Mouse (Mus musculus) stomach, postnatal 0 days (tissue): ENCODE measurements around the gene Ggt1. TPM values are rescaled to one million over a fixed set of nuclear protein-coding genes. Genes with fewer than 3 reads are reported as not detected.
"Not testable (repeated sequence)": the region's sequence is repeated elsewhere in the genome, so short reads cannot be mapped to it uniquely, and the experiment has no call there.

ENCODE experiments used
- ATAC-seq: fragments of 200-750 bp; cut with Nextera tagmentation; 2 replicates; pipeline ENCODE4 v1.8.0; 2017; ENCODE audit not compliant: low FRiP score, low TSS enrichment
- DNase-seq: peaks from one replicate; pipeline ENCODE4 v3.0.0-alpha.2; 2016; ENCODE audit warnings: low spot score
- H3K27ac ChIP-seq: fragments of 300-500 bp; sonication (generic); replicated peaks from 2 replicates; pipeline ENCODE4 v1.5.1; 2014; ENCODE audit warnings: mild to moderate bottlenecking, control low read depth
- H3K27me3 ChIP-seq: fragments of 300-500 bp; sonication (generic); 2 replicates; pipeline ENCODE4 v1.6.1; 2014; ENCODE audit warnings: low read length; ENCODE audit not compliant: control insufficient read depth, insufficient read depth
- H3K36me3 ChIP-seq: fragments of 300-500 bp; sonication (generic); 2 replicates; pipeline ENCODE4 v1.6.1; 2014; ENCODE audit warnings: low read length, mixed read lengths; ENCODE audit not compliant: control insufficient read depth, insufficient read depth
- H3K4me1 ChIP-seq: fragments of 300-500 bp; sonication (generic); replicated peaks from 2 replicates; pipeline ENCODE4 v1.6.1; 2014; ENCODE audit warnings: antibody characterized with exemption; ENCODE audit not compliant: control insufficient read depth, insufficient read depth
- H3K4me2 ChIP-seq: fragments of 300-500 bp; sonication (generic); replicated peaks from 2 replicates; pipeline ENCODE4 v1.6.1; 2014; ENCODE audit warnings: low read depth, mild to moderate bottlenecking, control low read depth, moderate library complexity
- H3K4me3 ChIP-seq: fragments of 300-500 bp; sonication (generic); 2 replicates; pipeline ENCODE4 v1.5.1; 2014; ENCODE audit warnings: low read depth, low read length, control low read depth
- H3K9ac ChIP-seq: fragments of 300-500 bp; sonication (generic); 2 replicates; pipeline ENCODE4 v1.6.1; 2014; ENCODE audit warnings: mild to moderate bottlenecking, low read length, control low read depth, mixed read lengths
- H3K9me3 ChIP-seq: fragments of 300-500 bp; sonication (generic); 2 replicates; pipeline ENCODE4 v1.6.1; 2016; ENCODE audit warnings: low read length; ENCODE audit not compliant: control insufficient read depth
- CTCF ChIP-seq: IDR thresholded peaks from 2 replicates; pipeline ENCODE4 v1.5.1; 2016; ENCODE audit warnings: antibody characterized with exemption, low read depth, mild to moderate bottlenecking, moderate library complexity
- EP300 ChIP-seq: optimal IDR thresholded peaks from 2 replicates; pipeline ENCODE3; 2016; ENCODE audit warnings: antibody characterized with exemption
- WGBS: fragments of 180-500 bp; shearing (Covaris S2); extraction: QIAGEN DNeasy Blood & Tissue Kit; methylation state at CpG from one replicate; pipeline ENCODE4 v1.1.7; 2014; 5-methylcytosine and 5-hydroxymethylcytosine counted together
- polyA plus RNA-seq: library from polyadenylated mRNA; unstranded; fragments of >200 nt; fragmentation: Nextera tagmentation; extraction: Ambion mirVana; gene quantifications from 2 replicates; pipeline ENCODE4 v1.2.1, GENCODE M21; 2015

The Ggt1 gene
- polyA plus RNA-seq, 1 experiment from 2014 or later = 1.9 TPM

DNA sequence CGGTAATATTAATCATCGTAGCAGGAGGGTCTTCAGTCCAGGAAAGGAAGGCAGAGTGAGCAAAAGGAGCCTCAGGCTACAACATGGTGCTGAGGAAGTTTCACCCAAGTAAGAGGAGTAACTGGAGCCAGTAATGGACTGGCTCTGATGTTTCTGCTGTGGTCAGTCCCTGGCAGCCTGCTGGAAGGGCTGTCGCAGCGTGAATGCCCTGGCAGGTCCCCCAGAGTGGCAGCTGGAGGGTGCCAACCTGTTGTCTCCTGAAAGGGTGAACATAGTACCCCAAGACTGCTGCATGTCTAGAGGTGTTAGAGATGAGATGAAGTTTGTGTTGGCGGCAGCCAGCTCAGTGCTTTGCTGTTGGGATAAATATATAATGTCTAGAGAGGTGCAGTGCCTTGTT lies 40.8 kb upstream of the Ggt1 start:
- Histone ChIP-seq H3K9ac (no peak overlapping the region), H3K9me3 (no peaks in the 10 kb centered on the region), H3K4me3 (no peak overlapping the region), H3K4me2 (no peak overlapping the region), H3K27ac (no peak overlapping the region), H3K4me1 (no peaks in the 10 kb centered on the region; the same call in 1 of the 2 replicates), H3K36me3 (peaks cover 5% of the 10 kb centered on the region; the same call in 1 of the 2 replicates), H3K27me3 (no peaks in the 10 kb centered on the region)
- DNase-seq (no peak), ATAC-seq (no peak)
- WGBS = 92% methylated on average over 5 of the region's 5 CpGs
- TF ChIP-seq CTCF (no peak), EP300 (no peak)

DNA sequence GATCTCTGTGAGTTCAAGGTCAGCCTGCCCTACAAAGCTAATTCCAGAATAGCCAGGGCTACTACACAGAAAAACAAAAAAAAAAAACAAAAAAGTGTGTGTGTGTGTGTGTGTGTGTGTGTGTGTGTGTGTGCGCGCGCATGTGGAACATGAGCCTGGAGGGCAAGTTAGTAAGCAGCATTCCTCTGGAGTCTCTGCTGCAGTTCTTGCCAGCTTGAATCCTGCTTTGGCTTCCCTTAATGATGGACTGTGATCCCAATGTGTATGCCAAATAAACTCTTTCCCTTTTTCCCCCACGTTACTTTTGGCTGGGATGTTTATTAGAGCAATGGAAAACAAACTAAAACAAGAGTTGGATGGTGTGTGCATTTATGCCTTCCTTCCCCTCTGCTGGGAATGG lies 39.8 kb upstream of the Ggt1 start:
- no peak overlapping the region for H3K4me2 ChIP-seq
- H3K27me3 ChIP-seq = no peaks in the 10 kb centered on the region
- no peak for DNase-seq
- 86% methylated on average over 4 of the region's 4 CpGs for WGBS
- H3K4me3 ChIP-seq = no peak overlapping the region
- H3K4me1 ChIP-seq = no peaks in the 10 kb centered on the region
- no peaks in the 10 kb centered on the region for H3K9me3 ChIP-seq
- no peak overlapping the region for H3K9ac ChIP-seq
- no peak for ATAC-seq
- no peak overlapping the region for H3K27ac ChIP-seq
- TF ChIP-seq EP300 = no peak
- no peak for TF ChIP-seq CTCF
- peaks cover 5% of the 10 kb centered on the region; the same call in 1 of the 2 replicates for H3K36me3 ChIP-seq

DNA sequence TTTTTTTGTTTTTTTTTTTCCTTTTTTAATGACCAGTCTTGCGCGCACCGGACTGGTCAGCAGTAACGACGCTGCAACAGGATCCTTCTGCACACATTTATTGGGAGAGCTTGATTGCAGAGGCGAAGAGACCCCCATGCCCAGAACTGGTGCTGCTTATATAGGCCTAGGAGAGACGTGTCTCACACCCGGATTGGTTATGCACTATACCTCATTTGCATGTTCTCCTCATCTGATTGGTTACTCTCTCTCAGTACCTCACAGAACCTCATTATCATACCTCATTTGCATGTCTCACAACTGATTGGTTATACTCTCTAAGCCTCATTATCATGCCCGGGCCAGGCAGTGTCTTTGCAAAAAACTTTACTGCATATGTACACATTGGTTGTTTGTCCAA lies 36.0 kb upstream of the Ggt1 start:
- not testable (repeated sequence) for H3K4me1 ChIP-seq, H3K9me3 ChIP-seq, ATAC-seq, H3K27ac ChIP-seq, H3K9ac ChIP-seq, H3K4me3 ChIP-seq, H3K4me2 ChIP-seq, H3K36me3 ChIP-seq, H3K27me3 ChIP-seq, DNase-seq
- 96% methylated on average over 9 of the region's 9 CpGs for WGBS

DNA sequence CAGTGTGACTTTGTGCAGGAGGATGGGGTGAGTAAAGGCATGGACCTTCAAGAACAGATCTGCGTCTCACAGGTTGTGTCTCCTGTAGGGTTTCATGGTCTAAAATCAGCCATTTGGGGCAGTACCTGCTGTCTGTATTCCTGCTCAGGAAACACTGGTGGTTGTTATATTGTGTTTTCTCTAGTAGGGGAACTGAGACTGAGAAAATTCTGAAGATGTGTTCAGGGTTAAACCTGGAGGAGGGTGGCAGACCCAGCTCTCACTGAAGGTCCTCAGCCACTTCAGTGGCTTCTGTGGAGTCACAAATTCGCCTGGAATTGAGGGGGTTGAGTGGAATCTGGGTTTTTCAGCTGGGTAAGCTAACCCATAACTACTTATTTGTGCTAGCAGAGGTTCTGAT lies 31.1 kb upstream of the Ggt1 start:
- ATAC-seq (no peak), DNase-seq (no peak)
- Histone ChIP-seq H3K27ac (no peak overlapping the region), H3K27me3 (no peaks in the 10 kb centered on the region), H3K4me3 (no peak overlapping the region), H3K4me2 (no peak overlapping the region), H3K36me3 (peaks cover 13% of the 10 kb centered on the region), H3K9ac (no peak overlapping the region), H3K9me3 (no peaks in the 10 kb centered on the region), H3K4me1 (no peaks in the 10 kb centered on the region)
- no peak for TF ChIP-seq CTCF
- no peak for TF ChIP-seq EP300
- WGBS = 82% methylated on average over 2 of the region's 2 CpGs

DNA sequence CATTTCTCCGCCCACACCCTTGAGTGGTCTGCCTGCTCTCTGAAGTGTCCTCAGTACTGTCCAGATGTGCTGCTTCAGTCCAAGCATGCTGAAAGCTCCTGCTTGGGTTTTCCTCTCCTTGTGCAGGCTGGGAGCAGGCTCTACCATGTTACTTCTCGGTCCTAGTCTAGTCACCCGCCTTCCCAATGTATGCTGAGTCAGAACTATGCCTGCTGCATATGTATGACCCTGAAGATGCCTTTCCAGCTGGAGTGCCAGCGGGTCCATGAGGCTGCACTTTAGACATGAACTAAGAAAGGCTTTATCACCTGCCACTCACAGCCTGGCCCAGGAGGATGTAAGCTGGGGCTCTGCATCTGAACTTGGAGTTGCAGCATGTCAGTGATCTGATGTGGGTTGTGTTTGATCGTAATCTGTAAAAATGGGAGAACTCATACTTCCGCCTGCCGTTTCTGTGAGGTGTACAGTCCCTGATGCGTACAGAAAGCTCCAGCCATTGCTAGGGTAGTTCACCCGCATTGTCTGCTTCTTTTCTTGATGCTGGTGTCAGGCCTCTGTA lies 29.8 kb upstream of the Ggt1 start:
- Histone ChIP-seq H3K36me3 (peaks cover 13% of the 10 kb centered on the region), H3K4me2 (no peak overlapping the region), H3K9ac (no peak overlapping the region), H3K4me3 (no peak overlapping the region), H3K4me1 (no peaks in the 10 kb centered on the region), H3K27me3 (no peaks in the 10 kb centered on the region), H3K9me3 (no peaks in the 10 kb centered on the region), H3K27ac (no peak overlapping the region)
- ATAC-seq (no peak), DNase-seq (no peak)
- TF ChIP-seq EP300 (no peak), CTCF (no peak)
- WGBS = 90% methylated on average over 9 of the region's 9 CpGs

DNA sequence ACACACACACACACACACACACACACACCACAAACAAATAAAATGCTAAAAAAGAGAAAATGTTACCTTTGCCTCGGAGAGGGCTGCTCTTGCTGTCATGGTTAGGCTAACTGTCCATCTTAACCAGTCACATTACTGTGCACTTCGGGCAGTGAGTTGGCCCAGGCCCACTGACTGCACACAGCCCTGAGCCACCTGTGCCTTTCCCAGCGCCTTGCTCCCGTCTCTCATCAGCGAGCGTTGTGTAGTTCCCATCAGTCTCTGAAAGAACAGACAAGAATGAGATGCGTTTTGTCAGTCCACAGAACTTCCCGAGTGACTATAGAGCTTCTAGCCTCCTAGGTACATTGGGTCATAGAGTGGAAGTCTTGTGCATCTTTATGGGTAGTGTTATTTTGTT lies 27.2 kb upstream of the Ggt1 start:
- no peak for ATAC-seq
- Histone ChIP-seq H3K27ac (no peak overlapping the region), H3K4me1 (no peaks in the 10 kb centered on the region), H3K9ac (no peak overlapping the region), H3K27me3 (no peaks in the 10 kb centered on the region), H3K4me3 (no peak overlapping the region), H3K36me3 (peaks cover 13% of the 10 kb centered on the region), H3K4me2 (no peak overlapping the region), H3K9me3 (no peaks in the 10 kb centered on the region)
- no peak for TF ChIP-seq CTCF
- TF ChIP-seq EP300 = no peak
- DNase-seq = no peak
- WGBS = 91% methylated on average over 8 of the region's 8 CpGs
